Comparison of ENCODE assay signal across 31 mouse cellular contexts in the genomic region with DNA sequence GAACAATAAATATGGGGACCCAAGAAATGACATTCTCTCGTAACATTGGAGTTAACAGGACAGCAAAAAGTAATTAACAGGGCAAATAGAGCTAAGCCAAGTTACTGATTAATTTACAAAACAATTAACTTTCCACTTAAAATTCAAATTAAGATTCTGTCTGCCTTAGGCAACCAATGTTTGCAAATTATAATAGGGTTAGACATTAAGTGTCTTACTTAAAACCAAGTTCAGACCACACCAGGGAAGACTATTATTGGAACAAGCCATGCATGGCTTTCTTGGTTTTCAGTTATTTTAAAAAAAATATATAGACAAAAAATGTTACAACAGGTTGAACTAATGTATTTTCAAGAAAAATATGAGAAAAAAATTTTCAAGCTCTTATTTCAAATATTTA. TPM values are rescaled to one million over a fixed set of nuclear protein-coding genes. Genes with fewer than 3 reads are reported as not detected.
"Had no signal": no experiment of that assay in that cellular context is flagged by ENCODE, and none has a peak within 500 bp of the region (broad histone marks: within the 10 kb centered on the region; RNA-seq: fewer than 3 reads in every experiment).

No protein-coding gene starts in this region.

- H3K27me3 ChIP-seq: heart, embryonic 13.5 days; heart, embryonic 15.5 days; hindbrain, embryonic 13.5 days; hindbrain, embryonic 15.5 days; limb, embryonic 13.5 days; limb, embryonic 15.5 days; liver, embryonic 12.5 days had no signal

- DNase-seq: forebrain, postnatal 0 days; gastrocnemius, postnatal 14 days; gastrocnemius, postnatal 36 days; heart, adult 11 months; heart, adult 2 months; heart, postnatal 14 days; heart, postnatal 36 days; kidney, adult 11 months; kidney, adult 8-10 months; layer of hippocampus, adult 9-11 months; layer of hippocampus, postnatal 36 days; left cerebral cortex, postnatal 4 days had no signal

- H3K9ac ChIP-seq: forebrain, postnatal 0 days; heart, embryonic 13.5 days; heart, embryonic 15.5 days; hindbrain, embryonic 13.5 days; hindbrain, embryonic 15.5 days; limb, embryonic 13.5 days; limb, embryonic 15.5 days; liver, embryonic 12.5 days; liver, embryonic 14.5 days had no signal

- H3K27ac ChIP-seq: heart, adult 2 months; heart, embryonic 13.5 days; heart, embryonic 15.5 days; hindbrain, embryonic 13.5 days; hindbrain, embryonic 15.5 days; hindbrain, postnatal 0 days; limb, embryonic 13.5 days; limb, embryonic 15.5 days; liver, embryonic 12.5 days; liver, embryonic 14.5 days had no signal

- H3K4me2 ChIP-seq: heart, embryonic 11.5 days; heart, embryonic 13.5 days; heart, embryonic 15.5 days; hindbrain, embryonic 13.5 days; hindbrain, embryonic 15.5 days; limb, embryonic 13.5 days; limb, embryonic 15.5 days; liver, embryonic 12.5 days had no signal

- H3K4me1 ChIP-seq: heart, embryonic 13.5 days; heart, embryonic 15.5 days; hindbrain, embryonic 13.5 days; hindbrain, embryonic 15.5 days; limb, embryonic 13.5 days; limb, embryonic 15.5 days; liver, embryonic 12.5 days had no signal

- H3K36me3 ChIP-seq: heart, embryonic 13.5 days; heart, embryonic 15.5 days; hindbrain, embryonic 13.5 days; hindbrain, embryonic 15.5 days; limb, embryonic 13.5 days; limb, embryonic 15.5 days; liver, embryonic 12.5 days had no signal

- ATAC-seq: forebrain, postnatal 0 days; hindbrain, postnatal 0 days; liver, embryonic 12.5 days had no signal

- H3K4me3 ChIP-seq: heart, adult 2 months; heart, embryonic 13.5 days; heart, embryonic 15.5 days; hindbrain, embryonic 13.5 days; hindbrain, embryonic 15.5 days; limb, embryonic 13.5 days; limb, embryonic 15.5 days; liver, embryonic 12.5 days had no signal

- H3K9me3 ChIP-seq: heart, embryonic 13.5 days; heart, embryonic 15.5 days; hindbrain, embryonic 13.5 days; hindbrain, embryonic 15.5 days; limb, embryonic 13.5 days; limb, embryonic 15.5 days; liver, embryonic 12.5 days had no signal

RNA-seq across cellular contexts. Expression of a gene that starts 6.1 kb away (rescaled TPM):
- polyA plus RNA-seq: forebrain, postnatal 0 days; heart, embryonic 11.5 days; heart, postnatal 0 days; hindbrain, embryonic 13.5 days; hindbrain, embryonic 15.5 days; hindbrain, postnatal 0 days; liver, embryonic 12.5 days had no signal

RNA-seq across cellular contexts. Expression of a gene that starts 43.0 kb away (rescaled TPM):
- polyA plus RNA-seq: forebrain, postnatal 0 days; gonadal fat pad, adult 2 months; heart, adult 2 months; heart, embryonic 11.5 days; heart, embryonic 13.5 days; heart, embryonic 15.5 days; heart, postnatal 0 days; hindbrain, embryonic 11.5 days; hindbrain, embryonic 13.5 days; hindbrain, embryonic 15.5 days; hindbrain, postnatal 0 days; intestine, embryonic 14.5 days; intestine, embryonic 16.5 days; kidney, postnatal 0 days; large intestine, adult 2 months; limb, embryonic 11.5 days; limb, embryonic 13.5 days; limb, embryonic 15.5 days; liver, adult 2 months; liver, embryonic 12.5 days; liver, embryonic 14.5 days had no signal

RNA-seq across cellular contexts. Expression of a gene that starts 58.4 kb away (rescaled TPM):
- polyA plus RNA-seq: forebrain, postnatal 0 days; gonadal fat pad, adult 2 months; heart, adult 2 months; heart, embryonic 11.5 days; heart, embryonic 13.5 days; heart, embryonic 15.5 days; heart, postnatal 0 days; hindbrain, embryonic 11.5 days; hindbrain, embryonic 13.5 days; hindbrain, embryonic 15.5 days; hindbrain, postnatal 0 days; intestine, embryonic 14.5 days; intestine, embryonic 16.5 days; kidney, postnatal 0 days; large intestine, adult 2 months; limb, embryonic 11.5 days; limb, embryonic 13.5 days; liver, adult 2 months; liver, embryonic 12.5 days; liver, embryonic 14.5 days had no signal
